Mouse (Mus musculus) forebrain, embryonic 16.5 days (tissue): ENCODE measurements around the gene Shmt1. TPM values are rescaled to one million over a fixed set of nuclear protein-coding genes. Genes with fewer than 3 reads are reported as not detected.

Experiments used
- ATAC-seq: fragments of 200-750 bp; cut with Nextera tagmentation; 2 replicates; pipeline ENCODE4 v1.8.0; 2017; ENCODE audit warnings: mild to moderate bottlenecking, moderate library complexity
- H3K27ac ChIP-seq: fragments of 300-500 bp; sonication (generic); 2 replicates; pipeline ENCODE4 v1.5.1; 2014; ENCODE audit warnings: low read length, control low read depth
- H3K27me3 ChIP-seq: fragments of 300-500 bp; sonication (generic); replicated peaks from 2 replicates; pipeline ENCODE4 v1.6.1; 2014; ENCODE audit warnings: low read length; ENCODE audit not compliant: control insufficient read depth, insufficient read depth
- H3K36me3 ChIP-seq: fragments of 300-500 bp; sonication (generic); 2 replicates; pipeline ENCODE4 v1.6.1; 2014; ENCODE audit not compliant: control insufficient read depth, insufficient read depth
- H3K4me1 ChIP-seq: fragments of 300-500 bp; sonication (generic); replicated peaks from 2 replicates; pipeline ENCODE4 v1.6.1; 2014; ENCODE audit warnings: low read length; ENCODE audit not compliant: control insufficient read depth, insufficient read depth
- H3K4me2 ChIP-seq: fragments of 300-500 bp; sonication (generic); 2 replicates; pipeline ENCODE4 v1.6.1; 2014; ENCODE audit warnings: mild to moderate bottlenecking, low read length, control low read depth
- H3K4me3 ChIP-seq: fragments of 300-500 bp; sonication (generic); replicated peaks from 2 replicates; pipeline ENCODE4 v1.5.1; 2014; ENCODE audit warnings: mild to moderate bottlenecking, low read length, control low read depth
- H3K9ac ChIP-seq: fragments of 300-500 bp; sonication (generic); replicated peaks from 2 replicates; pipeline ENCODE4 v1.6.1; 2014; ENCODE audit warnings: low read depth, low read length, control low read depth
- H3K9me3 ChIP-seq: fragments of 300-500 bp; sonication (generic); 2 replicates; pipeline ENCODE4 v1.6.1; 2016; ENCODE audit warnings: low read length; ENCODE audit not compliant: control insufficient read depth
- WGBS: fragments of 180-500 bp; shearing (Covaris S2); extraction: QIAGEN DNeasy Blood & Tissue Kit; methylation state at CpG from one replicate; pipeline ENCODE4 v1.1.7; 2014; 5-methylcytosine and 5-hydroxymethylcytosine counted together
- polyA plus RNA-seq: library from polyadenylated mRNA; unstranded; fragments of >200 nt; fragmentation: Nextera tagmentation; extraction: Ambion mirVana; gene quantifications from 2 replicates; pipeline ENCODE4 v1.2.1, GENCODE M21; 2015

Gene Shmt1
- polyA plus RNA-seq, 1 experiment from 2014 or later = 14.9 TPM

DNA sequence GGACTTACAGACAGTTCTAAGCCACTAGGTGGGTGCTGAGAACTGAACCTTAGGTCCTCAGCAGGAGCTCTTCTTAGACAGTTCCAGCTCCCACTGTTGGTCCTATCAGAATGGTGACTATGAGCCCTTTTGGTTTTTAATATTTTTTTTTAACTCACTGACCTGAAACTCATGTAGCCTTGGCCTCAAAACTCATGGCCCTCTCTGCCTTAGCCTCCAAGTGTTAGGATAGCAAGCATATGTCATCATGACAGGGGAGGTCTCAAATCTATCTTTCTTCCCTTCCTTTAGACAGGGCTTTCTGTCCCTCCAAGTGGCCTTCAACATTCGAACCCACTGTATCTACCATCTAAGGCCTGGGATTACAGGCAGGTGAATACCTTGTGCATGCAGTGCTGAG, 10.6 kb downstream of the Shmt1 start:
- Histone ChIP-seq H3K4me3 (no peak overlapping the region), H3K9ac (no peak overlapping the region), H3K27ac (no peak overlapping the region), H3K27me3 (no peaks in the 10 kb centered on the region), H3K9me3 (no peaks in the 10 kb centered on the region), H3K4me1 (no peaks in the 10 kb centered on the region), H3K4me2 (no peak overlapping the region), H3K36me3 (no peaks in the 10 kb centered on the region)
- no peak for ATAC-seq
- WGBS = 86% methylated on average over 1 of the region's 1 CpGs

- 84% methylated on average over 4 of the region's 4 CpGs for WGBS
- H3K36me3 ChIP-seq = no peaks in the 10 kb centered on the region
- H3K9ac ChIP-seq = no peak overlapping the region
- no peak overlapping the region for H3K27ac ChIP-seq
- ATAC-seq = no peak
- no peak overlapping the region for H3K4me3 ChIP-seq
- H3K9me3 ChIP-seq = no peaks in the 10 kb centered on the region
- no peaks in the 10 kb centered on the region for H3K4me1 ChIP-seq
- H3K27me3 ChIP-seq = no peaks in the 10 kb centered on the region
- no peak overlapping the region for H3K4me2 ChIP-seq
Measured at GRCm38 (mm10) chr11:60799977-60800376, 11.5 kb downstream of the Shmt1 start.

DNA sequence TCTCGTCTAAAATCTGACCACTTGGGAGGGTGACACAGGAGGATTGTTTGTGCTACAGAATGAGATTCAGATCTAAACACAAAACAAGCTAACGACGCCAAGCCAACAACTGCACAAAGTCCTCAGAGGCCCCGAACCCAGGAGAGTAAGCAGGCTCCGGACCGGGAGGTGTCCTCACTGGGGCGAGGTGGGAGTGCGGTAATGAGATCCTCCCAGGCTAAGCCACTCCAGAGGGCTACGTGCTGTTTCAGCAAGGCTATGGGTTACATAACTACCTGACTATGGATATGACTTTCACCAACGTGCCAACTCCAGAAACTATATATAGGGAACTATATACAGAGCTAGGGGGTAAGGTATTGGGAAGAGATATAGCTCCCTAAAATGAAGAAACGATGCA, 15.2 kb downstream of the Shmt1 start:
- Histone ChIP-seq H3K9ac (no peak overlapping the region), H3K4me3 (no peak overlapping the region), H3K36me3 (no peaks in the 10 kb centered on the region), H3K4me2 (no peak overlapping the region), H3K9me3 (no peaks in the 10 kb centered on the region), H3K27me3 (no peaks in the 10 kb centered on the region), H3K27ac (no peak overlapping the region), H3K4me1 (no peaks in the 10 kb centered on the region)
- WGBS = 91% methylated on average over 11 of the region's 11 CpGs
- no peak for ATAC-seq

DNA sequence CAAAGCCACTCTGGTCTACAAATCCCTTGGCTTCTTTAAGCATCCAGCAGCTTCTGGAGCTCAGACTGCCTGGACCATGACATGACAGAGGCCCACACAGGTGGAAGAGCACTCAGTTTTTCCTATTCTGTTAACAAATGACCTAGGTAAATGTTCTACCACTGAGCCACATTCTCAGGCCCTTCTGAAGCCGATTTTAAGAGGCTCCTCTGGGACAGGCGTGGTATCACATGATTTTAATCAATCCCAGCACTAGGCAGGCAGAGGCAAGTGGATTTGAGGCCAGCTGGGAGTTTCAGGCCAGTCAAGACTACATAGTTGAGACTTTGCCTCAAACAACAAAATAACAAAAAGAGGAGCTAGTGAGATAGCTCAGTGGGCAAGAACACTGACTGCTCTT, 21.0 kb downstream of the Shmt1 start:
- Histone ChIP-seq H3K4me2 (no peak overlapping the region), H3K9ac (no peak overlapping the region), H3K4me3 (no peak overlapping the region), H3K36me3 (peaks cover 8% of the 10 kb centered on the region), H3K4me1 (no peaks in the 10 kb centered on the region), H3K27me3 (no peaks in the 10 kb centered on the region), H3K9me3 (no peaks in the 10 kb centered on the region), H3K27ac (no peak overlapping the region)
- no peak for ATAC-seq
- WGBS = 89% methylated on average over 2 of the region's 2 CpGs

DNA sequence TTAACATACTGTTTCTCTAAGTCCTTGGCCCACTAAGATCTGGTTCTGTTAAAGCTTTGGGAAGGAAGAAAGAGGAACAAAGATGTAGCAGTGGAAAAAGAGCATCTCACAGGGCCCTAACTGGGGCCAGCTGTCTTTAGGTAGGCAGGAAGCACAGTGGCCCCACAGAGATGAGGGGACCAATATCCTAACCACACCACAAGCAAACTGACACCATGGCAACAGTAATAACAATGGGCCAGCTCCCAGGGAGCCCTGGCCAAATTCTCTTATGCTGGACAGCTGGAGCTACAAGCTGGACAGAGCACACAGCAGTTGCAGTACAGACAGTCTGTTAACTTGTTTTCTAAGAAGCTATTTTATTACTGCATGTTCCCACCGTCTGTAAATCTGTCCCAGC, 23.9 kb downstream of the Shmt1 start:
- no peak overlapping the region for H3K4me3 ChIP-seq
- 46% methylated on average over 1 of the region's 1 CpGs for WGBS

DNA sequence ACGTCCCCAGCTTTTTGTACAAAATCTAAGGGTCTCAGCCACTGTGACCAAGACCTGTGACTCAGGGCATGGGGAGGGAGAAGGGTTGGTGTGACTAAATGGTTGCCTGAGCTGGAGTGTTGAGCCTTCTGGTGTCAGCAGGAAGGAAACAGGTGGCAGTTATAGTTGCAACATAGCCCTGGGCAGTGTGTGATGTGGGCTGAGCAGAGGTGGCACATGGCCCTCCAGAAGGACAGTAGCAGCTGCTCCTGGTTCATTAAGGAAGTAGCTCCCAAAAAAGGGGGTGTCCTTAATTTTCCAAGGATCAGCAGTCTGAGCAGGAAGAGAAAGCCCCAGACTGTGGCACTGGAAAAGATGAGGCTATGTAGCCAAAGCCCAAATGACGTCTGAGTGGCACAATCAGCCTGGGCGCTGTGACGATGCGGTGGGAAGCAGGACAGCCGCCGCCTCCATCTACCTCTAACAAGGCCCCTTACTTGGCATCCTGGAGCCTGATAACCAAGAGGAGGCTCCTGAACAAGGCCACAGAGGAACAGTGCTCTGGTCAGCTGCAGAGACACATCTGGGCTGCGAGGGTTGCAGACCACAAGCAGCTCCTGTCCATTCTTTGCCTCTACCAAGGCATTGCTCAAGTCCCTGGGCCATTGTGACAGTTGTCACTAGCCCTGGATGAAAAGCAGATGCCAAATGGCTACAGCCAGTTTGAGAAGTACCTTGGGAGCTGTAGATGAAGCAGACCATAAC, 27.2 kb downstream of the Shmt1 start:
- peaks cover 28% of the 10 kb centered on the region for H3K36me3 ChIP-seq
- no peak overlapping the region for H3K4me2 ChIP-seq
- WGBS = 92% methylated on average over 8 of the region's 8 CpGs

More for the DNA sequence above, 23.9 kb downstream of the Shmt1 start:
- H3K9me3 ChIP-seq = no peaks in the 10 kb centered on the region
- no peak overlapping the region for H3K9ac ChIP-seq
- H3K4me1 ChIP-seq = peaks cover under 1% of the 10 kb centered on the region; the same call in 1 of the 2 replicates
- no peak overlapping the region for H3K27ac ChIP-seq
- no peak for ATAC-seq
- peaks cover 26% of the 10 kb centered on the region for H3K36me3 ChIP-seq
- no peak overlapping the region for H3K4me2 ChIP-seq
- H3K27me3 ChIP-seq = no peaks in the 10 kb centered on the region

DNA sequence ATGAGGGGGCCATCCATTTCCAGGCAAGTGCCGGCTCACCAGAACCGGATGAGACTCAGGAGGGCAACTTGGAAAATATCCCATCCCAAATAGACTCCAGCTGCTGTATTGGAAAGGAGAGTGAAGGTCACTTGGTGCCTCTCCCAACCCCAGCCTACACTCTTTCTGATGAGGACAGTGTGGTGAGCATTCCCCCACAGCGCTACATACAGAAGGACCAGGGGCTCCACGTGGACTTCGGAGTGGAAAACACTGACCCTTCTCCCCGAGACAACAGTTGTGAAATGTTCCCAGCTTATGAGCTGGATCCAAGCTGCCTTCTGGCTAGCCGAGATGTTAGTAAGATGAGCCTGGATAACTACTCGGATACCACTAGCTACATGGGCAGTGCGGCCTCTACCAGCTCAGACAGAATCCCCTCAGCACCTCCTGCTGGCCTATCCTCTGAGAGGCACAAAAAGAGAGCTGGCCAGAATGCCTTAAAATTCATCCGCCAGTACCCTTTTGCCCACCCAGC, 31.8 kb downstream of the Shmt1 start:
- no peak for ATAC-seq
- peaks cover 64% of the 10 kb centered on the region for H3K4me1 ChIP-seq
- peaks cover 13% of the 10 kb centered on the region for H3K36me3 ChIP-seq
- no peaks in the 10 kb centered on the region for H3K27me3 ChIP-seq
- peak overlapping the region; percentile 7; the same call in 1 of the 2 replicates for H3K4me3 ChIP-seq
- no peaks in the 10 kb centered on the region for H3K9me3 ChIP-seq
- peak overlapping the region; percentile 35; the same call in 1 of the 2 replicates for H3K9ac ChIP-seq
- no peak overlapping the region for H3K27ac ChIP-seq
- H3K4me2 ChIP-seq = peak overlapping the region; percentile 34
- 88% methylated on average over 10 of the region's 10 CpGs for WGBS

More for the DNA sequence above, 27.2 kb downstream of the Shmt1 start:
- Histone ChIP-seq H3K27me3 (no peaks in the 10 kb centered on the region), H3K4me1 (peaks cover 33% of the 10 kb centered on the region), H3K9ac (no peak overlapping the region), H3K27ac (no peak overlapping the region), H3K4me3 (no peak overlapping the region), H3K9me3 (no peaks in the 10 kb centered on the region)
- no peak for ATAC-seq

GRCm38 (mm10) chr11:60777801-60778370, 33.6 kb downstream of the Shmt1 start:
- H3K9ac ChIP-seq = peak overlapping the region; percentile 76
- H3K27ac ChIP-seq = peak overlapping the region; percentile 80
- no peaks in the 10 kb centered on the region for H3K27me3 ChIP-seq
- 31% methylated on average over 16 of the region's 16 CpGs for WGBS
- peak overlapping the region; percentile 71 for H3K4me2 ChIP-seq
- no peak for ATAC-seq
- peak overlapping the region; percentile 96 for H3K4me3 ChIP-seq
- H3K36me3 ChIP-seq = peaks cover 2% of the 10 kb centered on the region; the same call in 1 of the 2 replicates
- peaks cover 70% of the 10 kb centered on the region for H3K4me1 ChIP-seq
- H3K9me3 ChIP-seq = no peaks in the 10 kb centered on the region

DNA sequence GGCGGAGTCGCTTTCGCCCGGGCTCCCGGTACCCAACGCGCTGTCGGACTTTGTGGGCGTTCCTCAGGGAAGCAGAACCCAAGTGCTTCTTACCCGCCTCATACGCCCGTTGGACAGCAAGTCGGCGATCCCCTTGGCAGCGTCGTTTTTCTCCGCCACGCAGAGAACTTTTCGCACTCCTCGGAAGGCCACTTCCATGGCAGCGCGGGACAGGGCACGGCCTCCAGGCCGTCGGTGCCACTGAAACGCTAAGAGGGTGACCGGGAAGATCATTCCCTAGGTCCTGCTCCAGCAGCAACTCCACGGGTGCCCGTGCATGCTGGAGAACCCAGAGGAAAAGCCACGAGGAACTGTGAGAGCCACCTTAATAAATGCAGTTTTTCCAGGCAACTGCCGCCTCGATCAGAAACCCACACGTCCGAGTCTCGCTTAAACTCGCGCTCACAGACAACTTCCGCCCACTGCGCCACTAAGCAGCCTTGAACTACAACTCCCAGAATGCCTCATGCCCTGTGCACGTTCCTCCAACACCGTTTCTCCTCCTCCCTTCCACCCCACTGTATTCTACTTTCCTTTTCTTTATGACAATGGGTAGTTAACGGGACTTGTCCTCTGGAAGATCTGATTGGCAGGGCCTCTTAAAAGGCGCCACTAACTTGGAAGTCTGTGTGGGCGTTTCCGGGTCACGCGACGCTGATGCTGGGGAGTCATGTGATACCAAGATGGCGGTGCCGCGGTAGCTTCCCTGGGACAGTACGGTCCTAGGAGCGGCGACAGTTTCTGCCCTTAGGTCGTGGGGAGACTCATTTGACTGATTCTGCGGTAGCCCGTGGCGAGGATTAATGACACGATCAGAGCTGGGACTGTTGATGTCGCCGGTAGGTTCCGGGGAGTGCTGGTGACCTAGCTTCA, 34.4 kb downstream of the Shmt1 start, which contains the start of the genes Top3a and Smcr8:
TSS of gene Top3a (minus strand) at position 537 of the 912 bp plus-strand sequence.
TSS of gene Smcr8 (plus strand) at position 696 of the 912 bp plus-strand sequence.
- Histone ChIP-seq H3K36me3 (peaks cover 2% of the 10 kb centered on the region; the same call in 1 of the 2 replicates), H3K27me3 (no peaks in the 10 kb centered on the region), H3K4me1 (peaks cover 64% of the 10 kb centered on the region), H3K27ac (peak within 1 kb of the TSS; percentile 80), H3K9ac (peak within 1 kb of the TSS; percentile 76), H3K9me3 (no peaks in the 10 kb centered on the region), H3K4me3 (peak within 1 kb of the TSS; percentile 96), H3K4me2 (peak within 1 kb of the TSS; percentile 87)
- WGBS = under 1% methylated on average over 62 of the region's 62 CpGs
- peak; percentile 100 for ATAC-seq
